Mouse (Mus musculus): ENCODE measurements around the gene Gm19935. TPM values are rescaled to one million over a fixed set of nuclear protein-coding genes. Genes with fewer than 3 reads are reported as not detected.

Gm19935 gene
- polyA plus RNA-seq, 1 experiment = not detected

- no peaks in the 10 kb centered on the region for H3K27me3 ChIP-seq (ENCODE audit: control insufficient read depth, insufficient read depth, low read length, poor library complexity, severe bottlenecking)
- H3K9me3 ChIP-seq (replicated peaks; ENCODE audit: control insufficient read depth, insufficient read depth, low read length, poor library complexity, severe bottlenecking) = no peaks in the 10 kb centered on the region
- H3K36me3 ChIP-seq (ENCODE audit: control insufficient read depth, insufficient read depth, low read length, poor library complexity, severe bottlenecking) = no peaks in the 10 kb centered on the region; the same call in 1 of the 2 replicates
- H3K4me3 ChIP-seq (ENCODE audit: low read depth, low read length) = no peak overlapping the region
- peak overlapping the region; percentile 16; the same call in 1 of the 2 replicates for H3K27ac ChIP-seq (ENCODE audit: insufficient read depth, low read length)
- H3K9ac ChIP-seq (ENCODE audit: low read depth, poor library complexity, severe bottlenecking) = no peak overlapping the region
- peaks cover 8% of the 10 kb centered on the region for H3K4me1 ChIP-seq (ENCODE audit: control insufficient read depth, insufficient read depth, low read length)
- TF ChIP-seq EP300 (IDR thresholded peaks at IDR 0.05; ENCODE audit: insufficient read depth, low read depth, low read length) (no peak), CTCF (IDR thresholded peaks at IDR 0.05; ENCODE audit: low read depth, low read length) (no peak), POLR2A (IDR thresholded peaks at IDR 0.05; ENCODE audit: insufficient read depth, low read length) (no peak)
Observed at GRCm38 (mm10) chr8:90834321-90834672, 17.1 kb upstream of the Gm19935 start.

- Histone ChIP-seq H3K27me3 (ENCODE audit: control insufficient read depth, insufficient read depth, low read length, poor library complexity, severe bottlenecking) (no peaks in the 10 kb centered on the region), H3K9ac (ENCODE audit: low read depth, poor library complexity, severe bottlenecking) (0 out of 2 replicates have a peak overlapping the region, but pooled peaks have one; percentile 0), H3K27ac (ENCODE audit: insufficient read depth, low read length) (peak overlapping the region; percentile 58), H3K36me3 (ENCODE audit: control insufficient read depth, insufficient read depth, low read length, poor library complexity, severe bottlenecking) (no peaks in the 10 kb centered on the region; the same call in 1 of the 2 replicates), H3K4me3 (ENCODE audit: low read depth, low read length) (no peak overlapping the region), H3K4me1 (ENCODE audit: control insufficient read depth, insufficient read depth, low read length) (peaks cover 6% of the 10 kb centered on the region), H3K9me3 (replicated peaks; ENCODE audit: control insufficient read depth, insufficient read depth, low read length, poor library complexity, severe bottlenecking) (no peaks in the 10 kb centered on the region)
- TF ChIP-seq POLR2A (IDR thresholded peaks at IDR 0.05; ENCODE audit: insufficient read depth, low read length) (no peak), EP300 (IDR thresholded peaks at IDR 0.05; ENCODE audit: insufficient read depth, low read depth, low read length) (peak; percentile 70; the same call in 1 of the 2 replicates)
Observed at GRCm38 (mm10) chr8:90833628-90834320, 16.6 kb upstream of the Gm19935 start.

- Histone ChIP-seq H3K4me3 (ENCODE audit: low read depth, low read length) (no peak overlapping the region; the same call in 1 of the 2 replicates), H3K4me1 (ENCODE audit: control insufficient read depth, insufficient read depth, low read length) (peaks cover 6% of the 10 kb centered on the region), H3K36me3 (ENCODE audit: control insufficient read depth, insufficient read depth, low read length, poor library complexity, severe bottlenecking) (no peaks in the 10 kb centered on the region; the same call in 1 of the 2 replicates), H3K9ac (ENCODE audit: low read depth, poor library complexity, severe bottlenecking) (no peak overlapping the region), H3K9me3 (replicated peaks; ENCODE audit: control insufficient read depth, insufficient read depth, low read length, poor library complexity, severe bottlenecking) (no peaks in the 10 kb centered on the region), H3K27ac (ENCODE audit: insufficient read depth, low read length) (peak overlapping the region; percentile 77), H3K27me3 (ENCODE audit: control insufficient read depth, insufficient read depth, low read length, poor library complexity, severe bottlenecking) (no peaks in the 10 kb centered on the region)
- TF ChIP-seq EP300 (IDR thresholded peaks at IDR 0.05; ENCODE audit: insufficient read depth, low read depth, low read length) (peak; percentile 94), POLR2A (IDR thresholded peaks at IDR 0.05; ENCODE audit: insufficient read depth, low read length) (no peak)
Observed at GRCm38 (mm10) chr8:90832576-90833289, 15.5 kb upstream of the Gm19935 start.

GRCm38 (mm10) chr8:90830980-90831379 is 13.8 kb upstream of the Gm19935 start:
- Histone ChIP-seq H3K9ac (ENCODE audit: low read depth, poor library complexity, severe bottlenecking) (peak overlapping the region; percentile 4; the same call in 1 of the 2 replicates), H3K36me3 (ENCODE audit: control insufficient read depth, insufficient read depth, low read length, poor library complexity, severe bottlenecking) (no peaks in the 10 kb centered on the region; the same call in 1 of the 2 replicates), H3K27me3 (ENCODE audit: control insufficient read depth, insufficient read depth, low read length, poor library complexity, severe bottlenecking) (no peaks in the 10 kb centered on the region), H3K4me3 (ENCODE audit: low read depth, low read length) (peak overlapping the region; percentile 46), H3K27ac (ENCODE audit: insufficient read depth, low read length) (peak overlapping the region; percentile 91), H3K4me1 (ENCODE audit: control insufficient read depth, insufficient read depth, low read length) (peaks cover 9% of the 10 kb centered on the region), H3K9me3 (replicated peaks; ENCODE audit: control insufficient read depth, insufficient read depth, low read length, poor library complexity, severe bottlenecking) (no peaks in the 10 kb centered on the region)
- TF ChIP-seq EP300 (IDR thresholded peaks at IDR 0.05; ENCODE audit: insufficient read depth, low read depth, low read length) = peak; percentile 99
- TF ChIP-seq CTCF (IDR thresholded peaks at IDR 0.05; ENCODE audit: low read depth, low read length) = no peak

GRCm38 (mm10) chr8:90829825-90830224 is 12.6 kb upstream of the Gm19935 start:
- peak overlapping the region; percentile 62 for H3K9ac ChIP-seq (ENCODE audit: low read depth, poor library complexity, severe bottlenecking)
- no peaks in the 10 kb centered on the region for H3K9me3 ChIP-seq (replicated peaks; ENCODE audit: control insufficient read depth, insufficient read depth, low read length, poor library complexity, severe bottlenecking)
- peak overlapping the region; percentile 83; the same call in 1 of the 2 replicates for H3K4me3 ChIP-seq (ENCODE audit: low read depth, low read length)
- TF ChIP-seq EP300 (IDR thresholded peaks at IDR 0.05; ENCODE audit: insufficient read depth, low read depth, low read length) (no peak), CTCF (IDR thresholded peaks at IDR 0.05; ENCODE audit: low read depth, low read length) (no peak), POLR2A (IDR thresholded peaks at IDR 0.05; ENCODE audit: insufficient read depth, low read length) (no peak)
- H3K27ac ChIP-seq (ENCODE audit: insufficient read depth, low read length) = peak overlapping the region; percentile 91
- no peaks in the 10 kb centered on the region for H3K36me3 ChIP-seq (ENCODE audit: control insufficient read depth, insufficient read depth, low read length, poor library complexity, severe bottlenecking)
- H3K27me3 ChIP-seq (ENCODE audit: control insufficient read depth, insufficient read depth, low read length, poor library complexity, severe bottlenecking) = no peaks in the 10 kb centered on the region
- H3K4me1 ChIP-seq (ENCODE audit: control insufficient read depth, insufficient read depth, low read length) = peaks cover 11% of the 10 kb centered on the region

Data from ES-Bruce4 (cell line).